Mouse (Mus musculus) heart, embryonic 16.5 days (tissue): ENCODE measurements around the gene Matn3. TPM values are rescaled to one million over a fixed set of nuclear protein-coding genes. Genes with fewer than 3 reads are reported as not detected.
A peak's percentile ranks its signal among the peaks of the same experiment; 100 is the strongest.

ENCODE experiments used
- ATAC-seq: fragments of 200-750 bp; cut with Nextera tagmentation; replicated peaks from 2 replicates; pipeline ENCODE4 v1.8.0; 2017; ENCODE audit warnings: moderate number of reproducible peaks; ENCODE audit not compliant: insufficient read depth, low FRiP score; ENCODE audit errors: extremely low read depth
- H3K27ac ChIP-seq: fragments of 300-500 bp; sonication (generic); 2 replicates; pipeline ENCODE4 v1.5.1; 2014; ENCODE audit warnings: mild to moderate bottlenecking, low read length, control low read depth, moderate library complexity
- H3K27me3 ChIP-seq: fragments of 300-500 bp; sonication (generic); 2 replicates; pipeline ENCODE4 v1.6.1; 2014; ENCODE audit warnings: low read length, mixed read lengths; ENCODE audit not compliant: control insufficient read depth, insufficient read depth
- H3K36me3 ChIP-seq: fragments of 300-500 bp; sonication (generic); 2 replicates; pipeline ENCODE4 v1.6.1; 2014; ENCODE audit not compliant: control insufficient read depth, insufficient read depth
- H3K4me1 ChIP-seq: fragments of 300-500 bp; sonication (generic); 2 replicates; pipeline ENCODE4 v1.6.1; 2014; ENCODE audit warnings: low read length, mixed read lengths; ENCODE audit not compliant: control insufficient read depth, insufficient read depth
- H3K4me2 ChIP-seq: fragments of 300-500 bp; sonication (generic); 2 replicates; pipeline ENCODE4 v1.6.1; 2014; ENCODE audit warnings: low read depth, mild to moderate bottlenecking, control low read depth, low read length
- H3K4me3 ChIP-seq: fragments of 300-500 bp; sonication (generic); 2 replicates; pipeline ENCODE4 v1.5.1; 2014; ENCODE audit warnings: mild to moderate bottlenecking, control low read depth, low read length
- H3K9ac ChIP-seq: fragments of 300-500 bp; sonication (generic); 2 replicates; pipeline ENCODE4 v1.6.1; 2014; ENCODE audit warnings: low read length, control low read depth
- H3K9me3 ChIP-seq: fragments of 300-500 bp; sonication (generic); replicated peaks from 2 replicates; pipeline ENCODE4 v1.6.1; 2016; ENCODE audit warnings: low read length; ENCODE audit not compliant: control insufficient read depth
- WGBS: fragments of 180-500 bp; shearing (Covaris S2); extraction: QIAGEN DNeasy Blood & Tissue Kit; methylation state at CpG from one replicate; pipeline ENCODE4 v1.1.7; 2014; 5-methylcytosine and 5-hydroxymethylcytosine counted together
- polyA plus RNA-seq: library from polyadenylated mRNA; unstranded; fragments of >200 nt; fragmentation: Nextera tagmentation; extraction: Ambion mirVana; gene quantifications from 2 replicates; pipeline ENCODE4 v1.2.1, GENCODE M21; 2015

The Matn3 gene
- 0.54 and 0.63 TPM in 2 replicates for polyA plus RNA-seq

GRCm38 (mm10) chr12:8947714-8948464, at the start of gene Matn3:
Gene Matn3 (plus strand): TSS chr12:8947929.
- H3K4me3 ChIP-seq: peak within 1 kb of the TSS; percentile 59
- peak; percentile 60; the same call in 1 of the 2 replicates for ATAC-seq
- H3K4me1 ChIP-seq: peaks cover 8% of the 10 kb centered on the region
- no peaks in the 10 kb centered on the region for H3K9me3 ChIP-seq
- no peaks in the 10 kb centered on the region for H3K36me3 ChIP-seq
- H3K27me3 ChIP-seq: peaks cover 5% of the 10 kb centered on the region; the same call in 1 of the 2 replicates
- peak within 1 kb of the TSS; percentile 70 for H3K9ac ChIP-seq
- WGBS: under 1% methylated on average over 42 of the region's 42 CpGs
- H3K27ac ChIP-seq: no peak within 1 kb of the TSS
- H3K4me2 ChIP-seq: peak within 1 kb of the TSS; percentile 99

GRCm38 (mm10) chr12:8898879-8899785, 48.6 kb upstream of the Matn3 start:
- no peaks in the 10 kb centered on the region for H3K36me3 ChIP-seq
- ATAC-seq: no peak
- peaks cover 18% of the 10 kb centered on the region for H3K4me1 ChIP-seq
- no peak overlapping the region for H3K27ac ChIP-seq
- no peak overlapping the region for H3K4me2 ChIP-seq
- no peaks in the 10 kb centered on the region for H3K27me3 ChIP-seq
- 68% methylated on average over 19 of the region's 19 CpGs for WGBS
- no peaks in the 10 kb centered on the region for H3K9me3 ChIP-seq
- no peak overlapping the region for H3K4me3 ChIP-seq
- H3K9ac ChIP-seq: no peak overlapping the region

GRCm38 (mm10) chr12:8900107-8900698, 47.5 kb upstream of the Matn3 start:
- 20% methylated on average over 4 of the region's 4 CpGs for WGBS
- Histone ChIP-seq H3K9ac (no peak overlapping the region), H3K36me3 (no peaks in the 10 kb centered on the region), H3K4me1 (peaks cover 18% of the 10 kb centered on the region), H3K9me3 (no peaks in the 10 kb centered on the region), H3K4me3 (no peak overlapping the region), H3K4me2 (no peak overlapping the region), H3K27ac (no peak overlapping the region), H3K27me3 (no peaks in the 10 kb centered on the region)
- no peak for ATAC-seq

GRCm38 (mm10) chr12:8900919-8901663, 46.6 kb upstream of the Matn3 start:
- WGBS: 28% methylated on average over 5 of the region's 5 CpGs
- no peaks in the 10 kb centered on the region for H3K27me3 ChIP-seq
- H3K9ac ChIP-seq: no peak overlapping the region
- ATAC-seq: no peak
- no peak overlapping the region for H3K4me3 ChIP-seq
- no peaks in the 10 kb centered on the region for H3K9me3 ChIP-seq
- H3K27ac ChIP-seq: peak overlapping the region; percentile 30; the same call in 1 of the 2 replicates
- H3K4me2 ChIP-seq: no peak overlapping the region
- H3K36me3 ChIP-seq: no peaks in the 10 kb centered on the region
- peaks cover 18% of the 10 kb centered on the region for H3K4me1 ChIP-seq

DNA sequence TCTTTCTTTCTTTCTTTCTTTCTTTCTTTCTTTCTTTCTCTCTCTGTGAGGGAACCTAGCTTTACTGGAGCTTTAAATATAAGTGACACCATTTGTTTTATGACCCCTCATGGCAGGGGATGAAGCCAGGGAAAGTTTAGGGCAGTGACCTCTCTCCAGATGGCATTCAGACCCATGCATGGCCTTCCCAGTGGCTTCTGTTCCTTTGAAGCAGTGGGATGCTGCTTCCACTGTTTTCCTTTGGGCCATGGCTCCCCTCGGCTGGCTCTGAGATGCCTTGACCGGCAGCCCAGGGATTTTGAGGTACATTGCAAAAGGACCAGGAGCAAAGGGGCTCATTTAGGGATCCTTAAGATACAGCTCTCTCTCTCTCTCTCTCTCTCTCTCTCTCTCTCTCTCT, 45.8 kb upstream of the Matn3 start:
- H3K27ac ChIP-seq: no peak overlapping the region

DNA sequence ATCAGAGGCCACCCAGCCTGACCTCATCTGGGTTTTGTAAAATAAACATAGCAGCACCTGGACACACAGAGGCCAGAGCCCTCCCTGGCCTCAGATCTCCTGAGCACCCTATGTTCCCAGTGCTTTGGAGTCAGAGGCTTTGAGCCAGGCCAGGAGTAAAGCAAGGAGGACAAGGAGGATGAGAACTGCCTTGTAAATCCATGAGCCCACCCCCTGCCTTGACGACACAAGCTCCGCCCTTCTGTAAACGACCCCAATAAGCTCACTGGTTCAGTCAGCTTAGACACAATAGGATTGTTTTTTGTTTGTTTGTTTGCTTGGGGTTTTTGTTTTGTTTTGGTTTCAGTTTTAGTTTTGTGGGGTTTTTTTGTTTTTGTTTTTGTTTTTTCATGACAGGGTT, 45.2 kb upstream of the Matn3 start:
- Histone ChIP-seq H3K4me1 (peaks cover 14% of the 10 kb centered on the region), H3K4me2 (no peak overlapping the region), H3K27ac (no peak overlapping the region), H3K4me3 (no peak overlapping the region), H3K27me3 (no peaks in the 10 kb centered on the region), H3K36me3 (no peaks in the 10 kb centered on the region), H3K9me3 (no peaks in the 10 kb centered on the region), H3K9ac (no peak overlapping the region)
- ATAC-seq: no peak
- 44% methylated on average over 3 of the region's 3 CpGs for WGBS

More for the DNA sequence above, 45.8 kb upstream of the Matn3 start:
- Histone ChIP-seq H3K9me3 (no peaks in the 10 kb centered on the region), H3K4me2 (no peak overlapping the region), H3K4me1 (peaks cover 15% of the 10 kb centered on the region), H3K36me3 (no peaks in the 10 kb centered on the region), H3K27me3 (no peaks in the 10 kb centered on the region), H3K9ac (no peak overlapping the region), H3K4me3 (no peak overlapping the region)
- ATAC-seq: no peak
- 27% methylated on average over 2 of the region's 2 CpGs for WGBS

- Histone ChIP-seq H3K9me3 (no peaks in the 10 kb centered on the region), H3K4me2 (no peak overlapping the region), H3K4me1 (peaks cover 23% of the 10 kb centered on the region), H3K27ac (peak overlapping the region; percentile 2), H3K9ac (peak overlapping the region; percentile 55), H3K36me3 (no peaks in the 10 kb centered on the region), H3K27me3 (no peaks in the 10 kb centered on the region), H3K4me3 (no peak overlapping the region)
- peak; percentile 63 for ATAC-seq
- 27% methylated on average over 16 of the region's 16 CpGs for WGBS
Observed at GRCm38 (mm10) chr12:8912860-8913685, 34.7 kb upstream of the Matn3 start.
